Mouse (Mus musculus) midbrain, postnatal 0 days (tissue): ENCODE results near the gene Anp32a. TPM values are rescaled to one million over a fixed set of nuclear protein-coding genes. Genes with fewer than 3 reads are reported as not detected.

Experiments used
- ATAC-seq: fragments of 200-750 bp; cut with Nextera tagmentation; 2 replicates; pipeline ENCODE4 v1.8.0; 2017; ENCODE audit warnings: moderate number of reproducible peaks, mild to moderate bottlenecking, moderate TSS enrichment, moderate library complexity; ENCODE audit not compliant: low FRiP score
- DNase-seq: peaks from one replicate; pipeline ENCODE4 v3.0.0-alpha.2; 2015; ENCODE audit warnings: low spot score
- H3K27ac ChIP-seq: fragments of 300-500 bp; sonication (generic); 2 replicates; pipeline ENCODE4 v1.5.1; 2014; ENCODE audit warnings: low read depth, mild to moderate bottlenecking, low read length, mixed read lengths
- H3K27me3 ChIP-seq: fragments of 300-500 bp; sonication (generic); 2 replicates; pipeline ENCODE4 v1.6.1; 2014; ENCODE audit warnings: low read length, control low read depth, mixed read lengths; ENCODE audit not compliant: insufficient read depth
- H3K36me3 ChIP-seq: fragments of 300-500 bp; sonication (generic); 2 replicates; pipeline ENCODE4 v1.6.1; 2014; ENCODE audit warnings: low read length, control low read depth, mixed read lengths; ENCODE audit not compliant: insufficient read depth
- H3K4me1 ChIP-seq: fragments of 300-500 bp; sonication (generic); 2 replicates; pipeline ENCODE4 v1.6.1; 2014; ENCODE audit warnings: mild to moderate bottlenecking, control low read depth, antibody characterized with exemption, low read length, mixed read lengths; ENCODE audit not compliant: insufficient read depth
- H3K4me2 ChIP-seq: fragments of 300-500 bp; sonication (generic); 2 replicates; pipeline ENCODE4 v1.6.1; 2014; ENCODE audit warnings: low read depth, mild to moderate bottlenecking, low read length, mixed read lengths; ENCODE audit not compliant: poor library complexity, severe bottlenecking
- H3K4me3 ChIP-seq: fragments of 300-500 bp; sonication (generic); 2 replicates; pipeline ENCODE4 v1.5.1; 2014; ENCODE audit warnings: low read depth, mild to moderate bottlenecking, low read length, moderate library complexity
- H3K9ac ChIP-seq: fragments of 300-500 bp; sonication (generic); replicated peaks from 2 replicates; pipeline ENCODE4 v1.6.1; 2014; ENCODE audit warnings: mild to moderate bottlenecking, low read length, moderate library complexity, mixed read lengths; ENCODE audit not compliant: poor library complexity, severe bottlenecking
- H3K9me3 ChIP-seq: fragments of 300-500 bp; sonication (generic); 2 replicates; pipeline ENCODE4 v1.6.1; 2016; ENCODE audit warnings: low read length, control low read depth
- CTCF ChIP-seq: IDR thresholded peaks from 2 replicates; pipeline ENCODE4 v1.5.1; 2016; ENCODE audit warnings: antibody characterized with exemption, mild to moderate bottlenecking
- WGBS: fragments of 180-500 bp; shearing (Covaris S2); extraction: QIAGEN DNeasy Blood & Tissue Kit; methylation state at CpG from one replicate; pipeline ENCODE4 v1.1.7; 2014; 5-methylcytosine and 5-hydroxymethylcytosine counted together
- polyA plus RNA-seq: library from polyadenylated mRNA; unstranded; fragments of >200 nt; fragmentation: Nextera tagmentation; extraction: Ambion mirVana; gene quantifications from 2 replicates; pipeline ENCODE4 v1.2.1, GENCODE M21; 2015
- total RNA-seq: library from RNA; depleted of rRNA; stranded (reverse); fragments of >200 nt; gene quantifications from 2 replicates; pipeline ENCODE4 v1.2.3, GENCODE M21; 2014

Anp32a gene
- total and polyA plus RNA-seq, 2 experiments from 2014 or later = 76.2 to 88.8 TPM

DNA sequence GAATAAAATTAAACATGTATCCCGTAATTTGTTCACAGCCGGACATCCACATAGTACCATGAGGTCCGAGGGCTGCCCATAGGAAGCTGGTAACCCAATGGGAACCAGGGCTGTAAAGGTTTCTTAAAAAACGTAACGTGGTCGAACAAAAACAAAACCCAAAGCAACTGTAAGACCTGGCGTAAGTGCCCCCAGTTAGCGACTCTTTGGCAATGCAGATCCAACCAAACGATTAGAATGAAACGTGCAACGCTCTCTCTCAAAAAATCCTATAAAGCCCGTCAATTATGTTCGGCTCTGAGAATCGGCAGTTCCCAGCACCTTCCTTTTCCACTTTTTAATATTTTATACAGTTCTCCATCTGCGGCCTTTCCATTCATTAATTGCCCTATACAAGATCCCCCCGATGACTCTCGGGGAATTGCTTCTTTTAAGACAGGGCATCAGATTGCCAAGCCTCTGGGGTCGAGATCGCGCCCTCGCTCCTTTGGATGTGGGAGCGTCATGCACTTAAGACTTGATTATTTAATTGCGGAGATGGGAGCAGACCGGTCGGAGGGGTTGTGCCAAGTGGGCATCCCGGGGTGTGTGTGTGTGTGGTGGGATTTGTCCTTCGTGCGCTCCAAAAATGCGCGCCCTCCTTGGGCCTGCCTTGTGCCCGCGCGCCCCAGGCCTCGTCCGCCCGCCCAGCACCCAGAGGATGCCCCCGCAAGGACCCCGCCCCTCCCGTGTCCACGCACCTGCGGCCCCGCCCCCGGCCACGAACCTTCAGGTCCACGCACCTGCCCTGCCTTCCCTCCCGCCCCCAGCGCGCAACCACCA, 581 bp upstream of the Anp32a start:
- Histone ChIP-seq H3K36me3 (no peaks in the 10 kb centered on the region), H3K27me3 (no peaks in the 10 kb centered on the region), H3K9me3 (no peaks in the 10 kb centered on the region), H3K9ac (peak overlapping the region; percentile 70), H3K4me3 (peak overlapping the region; percentile 87), H3K4me1 (peaks cover 3% of the 10 kb centered on the region; the same call in 1 of the 2 replicates), H3K4me2 (peak overlapping the region; percentile 92), H3K27ac (peak overlapping the region; percentile 100)
- under 1% methylated on average over 46 of the region's 48 CpGs for WGBS
- no peak for TF ChIP-seq CTCF
- ATAC-seq (peak; percentile 42), DNase-seq (no peak)

DNA sequence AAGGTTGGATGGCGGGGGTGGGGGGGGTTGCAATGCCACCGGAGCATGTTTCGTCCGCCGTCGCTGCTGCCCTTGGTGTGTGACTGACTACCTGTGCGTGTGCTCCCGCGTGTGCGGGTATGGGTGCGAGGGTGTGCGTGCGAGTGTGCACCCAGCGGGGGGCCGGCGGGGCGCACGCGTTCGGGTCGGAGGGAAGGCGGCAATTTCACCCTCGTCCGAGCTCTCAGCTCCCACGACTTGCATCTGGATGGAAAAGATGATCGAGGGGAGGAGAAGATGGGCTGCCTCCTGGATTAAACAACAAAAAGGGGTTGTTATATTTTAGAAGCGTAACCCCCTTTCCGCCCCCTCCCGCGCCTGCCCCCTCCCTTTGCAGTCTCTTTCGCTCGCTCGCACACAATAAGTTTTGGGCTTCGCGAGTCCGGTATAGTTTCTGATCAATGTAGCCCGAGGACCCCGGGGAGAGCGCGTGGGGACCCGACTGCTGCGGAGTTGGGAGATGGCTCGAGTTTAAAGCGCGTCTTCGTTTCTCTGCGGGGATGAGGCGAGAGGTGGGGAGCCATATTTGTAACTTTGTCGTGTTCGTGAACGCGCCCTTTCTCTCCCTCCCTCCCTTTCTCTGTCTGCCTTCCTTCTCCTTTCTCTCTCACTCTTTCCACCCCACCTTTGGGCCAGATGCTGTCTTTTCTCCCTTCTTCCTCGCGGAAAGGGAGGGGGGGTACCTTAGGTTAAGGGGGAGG, 778 bp downstream of the Anp32a start:
- under 1% methylated on average over 48 of the region's 54 CpGs for WGBS
- Histone ChIP-seq H3K9ac (peak overlapping the region; percentile 98), H3K36me3 (no peaks in the 10 kb centered on the region), H3K4me3 (peak overlapping the region; percentile 87), H3K4me1 (peaks cover 4% of the 10 kb centered on the region; the same call in 1 of the 2 replicates), H3K27ac (peak overlapping the region; percentile 100), H3K9me3 (no peaks in the 10 kb centered on the region), H3K4me2 (peak overlapping the region; percentile 92), H3K27me3 (no peaks in the 10 kb centered on the region)
- TF ChIP-seq CTCF = no peak
- ATAC-seq (no peak), DNase-seq (peak; percentile 47)

DNA sequence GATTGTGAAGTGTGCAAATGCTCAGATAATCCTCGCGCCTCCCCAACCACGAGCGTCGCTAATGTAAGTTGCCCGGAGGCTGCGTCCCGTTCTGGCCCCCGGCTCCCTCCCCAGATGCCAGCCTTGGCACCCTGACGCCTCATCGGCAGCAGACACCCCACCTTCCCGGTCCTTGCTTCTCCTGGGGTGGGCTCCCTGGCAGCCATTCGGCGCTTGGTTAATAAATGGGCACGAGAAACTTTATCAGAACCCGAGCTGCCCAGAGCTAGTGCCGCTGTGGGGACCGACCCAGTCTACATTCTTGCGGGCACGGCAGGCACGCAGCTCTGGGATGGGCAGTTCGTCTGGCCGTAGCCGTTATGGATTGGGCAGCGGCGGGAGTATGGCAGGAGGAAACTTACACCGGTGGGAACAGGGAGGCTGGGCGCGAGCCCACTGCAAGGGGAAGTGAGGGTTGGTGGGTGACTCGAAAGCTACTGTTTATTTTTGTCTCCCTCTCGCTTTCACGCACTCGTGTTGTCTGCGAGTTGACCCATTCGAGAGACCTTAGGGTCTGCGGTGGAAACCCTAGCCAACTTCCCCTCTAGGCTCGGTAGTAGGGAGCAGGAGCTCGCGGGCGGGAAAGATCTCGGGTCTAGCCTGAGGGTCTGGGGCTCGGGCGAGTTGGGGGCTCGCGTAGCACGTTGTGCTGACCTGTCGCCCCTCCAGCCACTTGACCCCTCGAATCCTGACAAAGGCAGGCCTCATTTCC, 1.5 kb downstream of the Anp32a start:
- Histone ChIP-seq H3K9me3 (no peaks in the 10 kb centered on the region), H3K27me3 (no peaks in the 10 kb centered on the region), H3K4me2 (peak overlapping the region; percentile 92), H3K27ac (peak overlapping the region; percentile 100), H3K9ac (peak overlapping the region; percentile 98), H3K36me3 (no peaks in the 10 kb centered on the region), H3K4me3 (peak overlapping the region; percentile 87), H3K4me1 (peaks cover 7% of the 10 kb centered on the region; the same call in 1 of the 2 replicates)
- peak; percentile 58 for DNase-seq
- no peak for ATAC-seq
- WGBS = under 1% methylated on average over 47 of the region's 48 CpGs
- no peak for TF ChIP-seq CTCF

DNA sequence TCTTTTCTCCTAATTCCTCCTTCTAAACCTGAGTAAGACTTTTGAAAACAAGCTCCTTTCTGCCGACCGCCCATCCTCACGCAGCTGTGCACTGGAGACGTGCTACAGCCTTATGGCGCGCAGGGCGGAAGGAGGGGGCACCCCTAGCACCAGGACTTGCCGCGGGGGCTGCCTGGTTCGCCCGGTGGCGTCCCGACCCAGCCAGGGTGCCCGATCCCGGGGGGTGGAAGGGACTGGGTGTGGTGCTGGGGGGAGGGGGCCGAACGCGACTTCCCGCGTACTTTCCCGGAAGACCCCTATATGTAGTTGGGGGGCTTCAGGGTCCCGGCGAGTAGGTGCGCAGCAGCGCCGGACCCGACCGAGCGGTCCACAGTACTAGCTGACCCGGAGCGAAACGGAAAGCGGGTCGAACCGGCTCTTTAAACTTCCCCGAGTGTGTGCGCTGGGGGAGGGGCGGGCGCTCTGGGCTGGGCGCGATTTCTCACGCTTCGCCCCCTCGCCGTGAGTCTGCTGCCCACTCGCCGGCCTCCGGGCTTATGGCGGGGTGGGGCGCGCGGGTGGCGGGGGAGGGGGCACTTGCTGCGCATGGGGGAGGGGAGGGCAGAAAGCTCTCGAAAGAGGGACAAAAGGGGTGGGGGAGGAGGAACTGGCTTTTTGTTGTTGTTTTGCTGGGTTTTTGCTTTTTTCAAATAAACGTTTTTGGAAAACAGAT, 2.3 kb downstream of the Anp32a start:
- peak; percentile 18; the same call in 1 of the 2 replicates for ATAC-seq
- under 1% methylated on average over 54 of the region's 56 CpGs for WGBS
- no peak for TF ChIP-seq CTCF

DNA sequence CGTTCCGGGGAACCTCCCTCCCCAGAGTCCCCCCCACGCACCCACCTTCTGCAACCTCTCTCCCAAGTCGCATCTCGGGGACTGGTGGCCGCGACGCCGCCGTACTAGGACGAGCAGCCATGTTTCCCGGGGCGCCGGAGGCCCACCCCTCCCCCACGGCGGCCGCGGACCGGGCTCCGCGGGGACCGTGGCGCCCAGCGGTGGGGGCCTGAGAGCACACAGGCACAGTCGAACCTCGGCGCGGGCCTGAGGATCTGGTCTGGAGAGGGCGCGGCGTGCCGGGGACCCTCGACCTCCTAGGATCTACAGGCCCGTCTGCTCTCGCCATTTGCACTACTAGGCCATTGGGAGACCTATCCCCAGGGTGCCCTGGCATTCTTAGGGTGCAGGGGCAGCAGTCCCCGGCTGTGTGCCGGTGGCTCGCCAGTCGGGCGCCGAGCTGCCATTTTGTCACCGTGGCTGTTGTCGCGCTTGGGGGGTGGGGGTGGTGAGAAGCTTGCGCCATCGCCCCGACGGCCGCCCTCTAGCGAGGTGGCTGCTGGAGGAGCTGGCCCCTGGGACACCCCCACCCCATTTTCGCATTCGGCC, 2.9 kb downstream of the Anp32a start:
- Histone ChIP-seq H3K27me3 (no peaks in the 10 kb centered on the region), H3K4me2 (peak overlapping the region; percentile 92), H3K36me3 (no peaks in the 10 kb centered on the region), H3K27ac (peak overlapping the region; percentile 100), H3K9me3 (no peaks in the 10 kb centered on the region), H3K4me3 (peak overlapping the region; percentile 87), H3K9ac (peak overlapping the region; percentile 98), H3K4me1 (peaks cover 7% of the 10 kb centered on the region; the same call in 1 of the 2 replicates)
- ATAC-seq = peak; percentile 39; the same call in 1 of the 2 replicates
- WGBS = under 1% methylated on average over 49 of the region's 52 CpGs
- DNase-seq = peak; percentile 47
- TF ChIP-seq CTCF = peak; percentile 8; the same call in 1 of the 2 replicates

More for the DNA sequence above, 2.3 kb downstream of the Anp32a start:
- peak overlapping the region; percentile 87 for H3K4me3 ChIP-seq
- peak overlapping the region; percentile 92 for H3K4me2 ChIP-seq
- H3K27me3 ChIP-seq = no peaks in the 10 kb centered on the region
- no peaks in the 10 kb centered on the region for H3K36me3 ChIP-seq
- H3K27ac ChIP-seq = peak overlapping the region; percentile 100
- no peaks in the 10 kb centered on the region for H3K9me3 ChIP-seq
- H3K9ac ChIP-seq = peak overlapping the region; percentile 98
- peaks cover 7% of the 10 kb centered on the region; the same call in 1 of the 2 replicates for H3K4me1 ChIP-seq
- peak; percentile 72 for DNase-seq
